Mouse (Mus musculus) bone marrow, adult 2 months (tissue): ENCODE measurements around the gene Fbxo36. TPM values are rescaled to one million over a fixed set of nuclear protein-coding genes. Genes with fewer than 3 reads are reported as not detected.
A peak's percentile ranks its signal among the peaks of the same experiment; 100 is the strongest.

ENCODE experiments used
- H3K27ac ChIP-seq: fragments of 200-500 bp; 2 replicates; pipeline ENCODE4 v1.5.1; 2012; ENCODE audit warnings: low read depth, mild to moderate bottlenecking, control low read depth, inconsistent platforms, low read length; ENCODE audit not compliant: control insufficient read depth, poor library complexity, insufficient read depth
- H3K4me1 ChIP-seq: fragments of 200-500 bp; 2 replicates; pipeline ENCODE4 v1.6.1; 2011; ENCODE audit warnings: low read length; ENCODE audit not compliant: control insufficient read depth, insufficient read depth
- H3K4me3 ChIP-seq: fragments of 200-500 bp; replicated peaks from 2 replicates; pipeline ENCODE3; 2011; ENCODE audit warnings: mild to moderate bottlenecking, low read depth, low read length, control low read depth; ENCODE audit not compliant: control insufficient read depth
- CTCF ChIP-seq: fragments of 200-500 bp; IDR thresholded peaks from 2 replicates; pipeline ENCODE4 v1.5.1; 2011; ENCODE audit warnings: low read length, control low read depth; ENCODE audit not compliant: control insufficient read depth, insufficient read depth
- POLR2A ChIP-seq: fragments of 200-500 bp; IDR thresholded peaks from 2 replicates; pipeline ENCODE4 v1.6.1; 2011; ENCODE audit warnings: low read depth, mild to moderate bottlenecking, control low read depth, low read length, borderline replicate concordance; ENCODE audit not compliant: control insufficient read depth
- WGBS: fragments of 180-500 bp; shearing (Covaris S2); methylation state at CpG from one replicate; pipeline ENCODE4 v1.1.7; 2018; 5-methylcytosine and 5-hydroxymethylcytosine counted together
- polyA plus RNA-seq: library from polyadenylated mRNA; stranded (reverse); fragments of >200 nt; gene quantifications from 2 replicates; pipeline ENCODE4 v1.2.4, GENCODE M21; 2011; ENCODE audit warnings: low replicate concordance; ENCODE audit not compliant: missing spikeins, insufficient read depth, insufficient read length

Fbxo36 gene
- polyA plus RNA-seq, 1 experiment: 1.7 TPM

GRCm38 (mm10) chr1:84935668-84936067 lies 96.0 kb downstream of the Fbxo36 start:
- WGBS: 8% methylated on average over 9 of the region's 9 CpGs
- TF ChIP-seq POLR2A (no peak; the same call in 1 of the 2 replicates), CTCF (no peak)

GRCm38 (mm10) chr1:84936716-84937510 lies 97.3 kb downstream of the Fbxo36 start:
- Histone ChIP-seq H3K27ac (no peak overlapping the region), H3K4me3 (no peak overlapping the region), H3K4me1 (peaks cover 1% of the 10 kb centered on the region; the same call in 1 of the 2 replicates)
- TF ChIP-seq CTCF: no peak
- TF ChIP-seq POLR2A: no peak
- 79% methylated on average over 19 of the region's 19 CpGs for WGBS

More at GRCm38 (mm10) chr1:84935668-84936067, 96.0 kb downstream of the Fbxo36 start:
- Histone ChIP-seq H3K27ac (peak overlapping the region; percentile 54; the same call in 1 of the 2 replicates), H3K4me3 (no peak overlapping the region), H3K4me1 (no peaks in the 10 kb centered on the region; the same call in 1 of the 2 replicates)

GRCm38 (mm10) chr1:84939466-84939865 lies 99.8 kb downstream of the Fbxo36 start:
- no peak overlapping the region for H3K4me3 ChIP-seq
- 52% methylated on average over 4 of the region's 4 CpGs for WGBS
- peaks cover 1% of the 10 kb centered on the region; the same call in 1 of the 2 replicates for H3K4me1 ChIP-seq
- TF ChIP-seq CTCF (no peak), POLR2A (no peak)
- peak overlapping the region; percentile 25; the same call in 1 of the 2 replicates for H3K27ac ChIP-seq

GRCm38 (mm10) chr1:84940322-84940721 lies 100.7 kb downstream of the Fbxo36 start:
- 53% methylated on average over 2 of the region's 2 CpGs for WGBS
- Histone ChIP-seq H3K4me3 (no peak overlapping the region), H3K4me1 (peaks cover 1% of the 10 kb centered on the region; the same call in 1 of the 2 replicates), H3K27ac (no peak overlapping the region; the same call in 1 of the 2 replicates)
- TF ChIP-seq POLR2A (no peak), CTCF (no peak)

GRCm38 (mm10) chr1:84942666-84943065 lies 103.0 kb downstream of the Fbxo36 start:
- Histone ChIP-seq H3K27ac (no peak overlapping the region), H3K4me1 (peaks cover 1% of the 10 kb centered on the region; the same call in 1 of the 2 replicates)
- no peak for TF ChIP-seq CTCF
- TF ChIP-seq POLR2A: no peak

GRCm38 (mm10) chr1:84943549-84943948 lies 103.9 kb downstream of the Fbxo36 start:
- H3K4me1 ChIP-seq: peaks cover 1% of the 10 kb centered on the region; the same call in 1 of the 2 replicates
- TF ChIP-seq CTCF (no peak), POLR2A (no peak)
- 93% methylated on average over 4 of the region's 4 CpGs for WGBS
- no peak overlapping the region for H3K27ac ChIP-seq
- no peak overlapping the region for H3K4me3 ChIP-seq

More at GRCm38 (mm10) chr1:84942666-84943065, 103.0 kb downstream of the Fbxo36 start:
- H3K4me3 ChIP-seq: no peak overlapping the region

- no peak overlapping the region for H3K27ac ChIP-seq
- no peak overlapping the region for H3K4me3 ChIP-seq
- TF ChIP-seq CTCF: no peak
- TF ChIP-seq POLR2A: no peak
- 0 out of 2 replicates have a peak, but pooled peaks cover 1% of the 10 kb centered on the region for H3K4me1 ChIP-seq
- 84% methylated on average over 3 of the region's 3 CpGs for WGBS
Observed at GRCm38 (mm10) chr1:84945950-84946349, 106.3 kb downstream of the Fbxo36 start.

- H3K27ac ChIP-seq: no peak overlapping the region
- WGBS: 77% methylated on average over 2 of the region's 2 CpGs
- H3K4me1 ChIP-seq: no peaks in the 10 kb centered on the region
- H3K4me3 ChIP-seq: no peak overlapping the region
- TF ChIP-seq CTCF (no peak), POLR2A (no peak)
Observed at GRCm38 (mm10) chr1:84947390-84947789, 107.7 kb downstream of the Fbxo36 start.

Other genes with a start within 250 kb of the Fbxo36 start
- 0.70 TPM in 1 of 2 replicates, not detected in the other for gene Dner, start 143.6 kb upstream of the Fbxo36 start, polyA plus RNA-seq
- 60.4 and 130 TPM in 2 replicates for gene Trip12, start 675 bp downstream of the Fbxo36 start, polyA plus RNA-seq
- 0.40 TPM in 1 of 2 replicates, not detected in the other for gene Slc16a14, start 95.3 kb downstream of the Fbxo36 start, polyA plus RNA-seq